Mouse (Mus musculus): ENCODE measurements around the gene Caap1. TPM values are rescaled to one million over a fixed set of nuclear protein-coding genes. Genes with fewer than 3 reads are reported as not detected.

The Caap1 gene
- 14.0 TPM for polyA plus RNA-seq (2015; fragmentation: Illumina TruSeq; extraction: RNeasy Lipid Tissue Mini Kit (QIAGEN cat#74804); ENCODE audit: insufficient read depth, low replicate concordance)

GRCm38 (mm10) chr4:94556265-94557054 is at the start of gene Caap1, which contains the start of gene Gm10306:
Caap1 (minus strand) TSS chr4:94556796.
Gm10306 (plus strand) TSS chr4:94556546.

DNA sequence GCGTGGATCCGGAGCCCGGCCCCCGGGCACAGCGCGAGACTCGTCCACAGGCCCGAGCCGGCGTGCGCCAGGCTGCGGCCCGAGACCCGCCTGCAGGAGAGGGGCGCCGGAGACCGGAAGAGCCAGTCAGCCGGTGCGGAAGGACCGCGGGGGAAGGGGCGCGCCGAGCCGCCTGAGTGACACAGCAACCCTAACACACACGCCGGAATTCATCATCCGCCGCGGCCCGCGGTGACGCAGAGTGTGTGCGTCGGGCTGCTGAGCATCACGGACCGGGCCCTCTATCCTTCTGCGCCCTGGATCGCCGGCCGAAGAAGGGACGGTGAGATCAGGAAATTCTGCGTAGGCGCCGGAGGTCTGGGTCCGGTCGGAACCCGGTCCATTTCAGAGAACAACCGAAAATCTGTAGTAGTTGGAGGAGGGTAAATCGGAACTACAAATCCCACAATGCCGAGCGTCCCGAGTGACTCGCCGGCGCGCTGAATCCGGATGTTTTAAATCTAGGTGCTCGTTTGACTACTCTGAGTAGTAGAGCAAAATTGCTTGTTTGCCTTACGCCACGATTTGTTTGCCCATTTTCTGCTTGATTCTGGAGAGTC is 46.5 kb upstream of the Caap1 start, which contains the start of gene Plaa:
Gene Plaa (minus strand): TSS at position 214 of the 599 bp plus-strand sequence.

Other genes with a start within 250 kb of the Caap1 start
- gene Gm10306, start 250 bp downstream of the Caap1 start, polyA plus RNA-seq (2015; fragmentation: Illumina TruSeq; extraction: RNeasy Lipid Tissue Mini Kit (QIAGEN cat#74804); ENCODE audit: insufficient read depth, low replicate concordance): not detected
- 78.2 TPM for gene Plaa, start 46.4 kb upstream of the Caap1 start, polyA plus RNA-seq (2015; fragmentation: Illumina TruSeq; extraction: RNeasy Lipid Tissue Mini Kit (QIAGEN cat#74804); ENCODE audit: insufficient read depth, low replicate concordance)
- 7.7 TPM for gene Ift74, start 57.7 kb upstream of the Caap1 start, polyA plus RNA-seq (2015; fragmentation: Illumina TruSeq; extraction: RNeasy Lipid Tissue Mini Kit (QIAGEN cat#74804); ENCODE audit: insufficient read depth, low replicate concordance)
- gene Lrrc19, start 93.3 kb upstream of the Caap1 start, polyA plus RNA-seq (2015; fragmentation: Illumina TruSeq; extraction: RNeasy Lipid Tissue Mini Kit (QIAGEN cat#74804); ENCODE audit: insufficient read depth, low replicate concordance): not detected
- gene Tek, start 182.5 kb upstream of the Caap1 start, polyA plus RNA-seq (2015; fragmentation: Illumina TruSeq; extraction: RNeasy Lipid Tissue Mini Kit (QIAGEN cat#74804); ENCODE audit: insufficient read depth, low replicate concordance): 10.4 TPM

All from spleen, adult 10 weeks (tissue).